Mouse (Mus musculus) MEL (cell line): ENCODE data around the gene Tcf15. TPM values are rescaled to one million over a fixed set of nuclear protein-coding genes. Genes with fewer than 3 reads are reported as not detected.

ENCODE experiments used
- DNase-seq: peaks from one replicate; pipeline ENCODE4 v3.0.0; 2011; ENCODE audit warnings: low read depth, low spot score
- H3K27ac ChIP-seq: 2 replicates; pipeline ENCODE4 v1.5.1; 2012; ENCODE audit warnings: low read depth, mild to moderate bottlenecking, control low read depth, low read length, moderate library complexity; ENCODE audit not compliant: control insufficient read depth
- H3K27me3 ChIP-seq, 2 experiments: fragments of 150-350 bp in 1 of 2; sonication (generic) in 1 of 2; 2 replicates each; pipeline ENCODE4 v1.6.1; 2012; ENCODE audit warnings: low read length in 2 of 2, mild to moderate bottlenecking in 2 of 2, improper control_type of control experiment in 1 of 2, moderate library complexity in 1 of 2; ENCODE audit not compliant: insufficient read depth in 2 of 2, control insufficient read depth in 1 of 2
- H3K36me3 ChIP-seq, 2 experiments: 2 replicates each; pipeline ENCODE4 v1.6.1; 2012 to 2014; ENCODE audit warnings: low read length in 2 of 2, improper control_type of control experiment in 1 of 2, inconsistent platforms in 1 of 2, mild to moderate bottlenecking in 1 of 2; ENCODE audit not compliant: insufficient read depth in 2 of 2, control insufficient read depth in 1 of 2
- H3K4me1 ChIP-seq, 2 experiments: fragments of 150-350 bp in 1 of 2; sonication (generic) in 1 of 2; 2 replicates each; pipeline ENCODE4 v1.6.1; 2012; ENCODE audit warnings: low read length in 2 of 2, improper control_type of control experiment in 1 of 2, mild to moderate bottlenecking in 1 of 2; ENCODE audit not compliant: insufficient read depth in 2 of 2, control insufficient read depth in 1 of 2
- H3K4me3 ChIP-seq, 2 experiments: fragments of 150-350 bp in 1 of 2; sonication (generic) in 1 of 2; 2 replicates each; pipeline ENCODE4 v1.5.1; 2012; ENCODE audit warnings: low read depth in 2 of 2, low read length in 2 of 2, mild to moderate bottlenecking in 2 of 2, moderate library complexity in 2 of 2, control low read depth in 1 of 2, improper control_type of control experiment in 1 of 2; ENCODE audit not compliant: control insufficient read depth in 1 of 2, insufficient read depth in 1 of 2
- H3K79me2 ChIP-seq: 2 replicates; pipeline ENCODE4 v1.6.1; 2012; ENCODE audit warnings: mild to moderate bottlenecking, low read length, moderate library complexity; ENCODE audit not compliant: control insufficient read depth, poor library complexity, insufficient read depth
- H3K9ac ChIP-seq: 2 replicates; pipeline ENCODE4 v1.6.1; 2012; ENCODE audit warnings: low read depth, mild to moderate bottlenecking, control low read depth, low read length, moderate library complexity; ENCODE audit not compliant: control insufficient read depth, poor library complexity, severe bottlenecking
- H3K9me3 ChIP-seq: fragments of 150-350 bp; sonication (generic); replicated peaks from 2 replicates; pipeline ENCODE4 v1.6.1; 2012; ENCODE audit warnings: mild to moderate bottlenecking, low read length, improper control_type of control experiment, moderate library complexity; ENCODE audit not compliant: insufficient read depth
- CHD1 ChIP-seq: IDR thresholded peaks from 2 replicates; pipeline ENCODE4 v1.6.1; 2012; ENCODE audit warnings: low read depth, mild to moderate bottlenecking, inconsistent platforms, low read length, improper control_type of control experiment
- EP300 ChIP-seq, 2 experiments: IDR thresholded peaks; 2 replicates each; pipeline ENCODE4 v1.6.1; 2011; ENCODE audit warnings: improper control_type of control experiment in 2 of 2, low read length in 2 of 2, low read depth in 1 of 2, mild to moderate bottlenecking in 1 of 2
- ETS1 ChIP-seq: IDR thresholded peaks from 2 replicates; pipeline ENCODE4 v1.6.1; 2012; ENCODE audit warnings: low read depth, mild to moderate bottlenecking, inconsistent platforms, low read length, improper control_type of control experiment, moderate library complexity
- GATA1 ChIP-seq: IDR thresholded peaks from 2 replicates; pipeline ENCODE4 v1.6.1; 2011; ENCODE audit warnings: low read depth, low read length, improper control_type of control experiment
- HCFC1 ChIP-seq: IDR thresholded peaks from 2 replicates; pipeline ENCODE4 v1.6.1; 2012; ENCODE audit warnings: low read depth, mild to moderate bottlenecking, inconsistent platforms, low read length, improper control_type of control experiment, moderate library complexity
- MEF2A ChIP-seq: IDR thresholded peaks from 2 replicates; pipeline ENCODE4 v1.6.1; 2014; ENCODE audit warnings: low read depth, mild to moderate bottlenecking, inconsistent platforms, low read length, improper control_type of control experiment; ENCODE audit not compliant: poor library complexity, insufficient replicate concordance, severe bottlenecking; ENCODE audit errors: extremely low read depth
- NELFE ChIP-seq: IDR thresholded peaks from 2 replicates; pipeline ENCODE4 v1.6.1; 2011; ENCODE audit warnings: low read depth, low read length, improper control_type of control experiment
- POLR2A ChIP-seq, 2 experiments: IDR thresholded peaks; 2 replicates each; pipeline ENCODE4 v1.6.1; 2011 to 2012; ENCODE audit warnings: low read length in 2 of 2, mild to moderate bottlenecking in 2 of 2, control low read depth in 1 of 2, improper control_type of control experiment in 1 of 2, low read depth in 1 of 2, moderate library complexity in 1 of 2; ENCODE audit not compliant: control insufficient read depth in 1 of 2, insufficient read depth in 1 of 2, poor library complexity in 1 of 2
- POLR2AphosphoS2 ChIP-seq: IDR thresholded peaks from 2 replicates; pipeline ENCODE4 v1.6.1; 2011; ENCODE audit warnings: low read length, improper control_type of control experiment
- RCOR1 ChIP-seq: IDR thresholded peaks from 2 replicates; pipeline ENCODE4 v1.6.1; 2012; ENCODE audit warnings: low read depth, mild to moderate bottlenecking, inconsistent platforms, low read length, improper control_type of control experiment
- SMC3 ChIP-seq: IDR thresholded peaks from 2 replicates; pipeline ENCODE4 v1.6.1; 2011; ENCODE audit warnings: low read depth, low read length, improper control_type of control experiment
- TBP ChIP-seq: IDR thresholded peaks from 2 replicates; pipeline ENCODE4 v1.8.0; 2011; ENCODE audit warnings: low read depth, low read length, improper control_type of control experiment
- TCF12 ChIP-seq: IDR thresholded peaks from 2 replicates; pipeline ENCODE4 v1.6.1; 2014; ENCODE audit warnings: low read depth, mild to moderate bottlenecking, inconsistent platforms, low read length, improper control_type of control experiment, moderate library complexity
- ZC3H11A ChIP-seq: IDR thresholded peaks from 2 replicates; pipeline ENCODE4 v1.6.1; 2012; ENCODE audit warnings: low read depth, mild to moderate bottlenecking, inconsistent platforms, low read length, improper control_type of control experiment
- polyA plus RNA-seq, 2 experiments: library from polyadenylated mRNA; stranded (reverse) in 1 of 2; unstranded in 1 of 2; fragments of >175 nt in 1 of 2; fragments of >200 nt in 1 of 2; gene quantifications; 2 replicates each; pipeline versions ENCODE4 v1.2.1 to v1.2.4; 2012; ENCODE audit warnings: low replicate concordance in 2 of 2, low read depth in 1 of 2; ENCODE audit not compliant: insufficient read length in 2 of 2, insufficient read depth in 1 of 2, missing spikeins in 1 of 2
- total RNA-seq: library from RNA; depleted of rRNA; stranded (reverse); fragments of 300-350 nt; gene quantifications from 2 replicates; pipeline ENCODE4 v1.2.3, GENCODE M21; 2012

The Tcf15 gene
- total and polyA plus RNA-seq, 3 experiments, result not detected

- peak; percentile 76 for TF ChIP-seq NELFE
- TF ChIP-seq SMC3, result no peak
- TF ChIP-seq ETS1, result peak; percentile 67
- TF ChIP-seq POLR2A (IDR thresholded peaks at IDR 0.05; ENCODE audit: control insufficient read depth in 1 of 2, insufficient read depth in 1 of 2, low read depth in 1 of 2, low read length in 2 of 2, poor library complexity in 1 of 2), result peak; percentile 74 to 87
- peak; percentile 99 for TF ChIP-seq CHD1
- no peak for TF ChIP-seq GATA1
- TF ChIP-seq MEF2A, result no peak
- TF ChIP-seq TBP, result peak; percentile 49; the same call in 1 of the 2 replicates
- TF ChIP-seq, all 39 proteins: peak for 19
Observed at GRCm38 (mm10) chr2:152105318-152106224, 37.8 kb upstream of the Tcf15 start, which contains the start of gene Srxn1 (continued).

- peaks cover 22% of the 10 kb centered on the region for H3K79me2 ChIP-seq
- peak overlapping the region; percentile 70 for H3K4me3 ChIP-seq
- peaks cover 3 to 5% of the 10 kb centered on the region in 2 experiments; a peak in 2 of 4 replicates for H3K27me3 ChIP-seq
- peak overlapping the region; percentile 13; the same call in 1 of the 2 replicates for H3K27ac ChIP-seq
- H3K36me3 ChIP-seq, result peaks cover 0 to 10% of the 10 kb centered on the region in 2 experiments; a peak in 3 of 4 replicates
- TF ChIP-seq TBP, result 0 out of 2 replicates have a peak, but pooled peaks have one; percentile 8
- TF ChIP-seq HCFC1, result no peak
- TF ChIP-seq, all 39 proteins: peak for 1
- Histone ChIP-seq H3K9ac (peak overlapping the region; percentile 95), H3K4me1 (peaks cover 2 to 10% of the 10 kb centered on the region in 2 experiments; a peak in 3 of 4 replicates), H3K9me3 (no peaks in the 10 kb centered on the region)
- peak; percentile 45 for DNase-seq
Observed at GRCm38 (mm10) chr2:152106225-152106595, 37.2 kb upstream of the Tcf15 start.

DNA sequence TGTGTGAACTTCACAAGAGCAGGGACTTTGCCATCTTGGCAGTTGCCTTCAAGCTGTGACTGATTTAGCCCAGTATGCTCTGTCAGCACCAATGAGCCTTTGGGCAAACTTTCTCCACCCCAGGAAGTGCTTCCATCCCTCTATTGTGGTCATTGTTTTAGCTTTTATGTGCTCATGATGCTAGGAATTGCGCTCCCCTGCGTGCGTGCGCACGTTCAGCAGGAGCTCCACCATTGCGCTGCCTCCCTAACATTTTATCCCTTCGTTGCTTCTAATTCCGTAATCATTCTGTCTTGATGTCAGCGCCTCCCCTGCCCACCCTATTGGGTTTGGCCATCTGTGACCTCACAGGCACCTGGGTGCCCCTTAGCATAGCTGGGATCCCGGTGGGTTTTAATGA is 36.8 kb upstream of the Tcf15 start:
- no peak for DNase-seq
- Histone ChIP-seq H3K27ac (no peak overlapping the region), H3K9me3 (no peaks in the 10 kb centered on the region), H3K79me2 (peaks cover 22% of the 10 kb centered on the region), H3K4me1 (peaks cover 2 to 10% of the 10 kb centered on the region in 2 experiments; a peak in 3 of 4 replicates), H3K36me3 (peaks cover 0 to 10% of the 10 kb centered on the region in 2 experiments; a peak in 3 of 4 replicates), H3K4me3 (peak overlapping the region; percentile 70), H3K27me3 (peaks cover 0 to 3% of the 10 kb centered on the region in 2 experiments; a peak in 1 of 4 replicates), H3K9ac (peak overlapping the region; percentile 95)
- TF ChIP-seq TCF12 (no peak), ZC3H11A (no peak), POLR2AphosphoS2 (no peak), RCOR1 (no peak), EP300 (IDR thresholded peaks at IDR 0.05; ENCODE audit: low read depth in 1 of 2, low read length in 2 of 2) (no peak)
